Mouse (Mus musculus): ENCODE data around the gene Slc39a5. TPM values are rescaled to one million over a fixed set of nuclear protein-coding genes. Genes with fewer than 3 reads are reported as not detected.

Gene Slc39a5
- total RNA-seq (2014; fragmentation: Nextera tagmentation) (not detected in 2 replicates), total RNA-seq (2017) (not detected in 2 replicates)

DNA sequence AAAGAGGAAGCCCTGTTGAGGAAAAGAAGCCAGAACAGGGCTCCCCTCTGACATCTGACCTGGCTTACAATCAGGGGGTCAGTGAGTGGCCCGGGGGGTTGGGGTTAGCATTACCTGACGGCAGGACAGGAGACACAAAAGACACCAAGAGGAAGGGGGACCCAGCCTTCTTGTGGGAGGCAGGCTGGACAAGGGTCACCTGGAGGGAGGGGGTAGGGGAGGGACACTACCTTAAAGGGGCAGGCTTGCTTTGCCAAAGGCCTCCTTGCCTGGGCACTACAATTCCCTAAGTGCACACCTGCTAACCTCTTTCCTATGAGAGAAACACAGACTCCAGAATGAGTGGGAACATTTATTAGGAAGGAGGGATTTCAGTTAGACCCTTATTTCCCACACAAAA is at the start of gene Slc39a5:
Gene Slc39a5 (minus strand): TSS at position 174 of the 400 bp plus-strand sequence.
- ATAC-seq (replicated peaks; ENCODE audit: low FRiP score, low TSS enrichment, poor library complexity, severe bottlenecking), result no peak

GRCm38 (mm10) chr10:128445407-128445806 is 44.4 kb upstream of the Slc39a5 start:
- 0 out of 2 replicates have a peak, but pooled peaks have one; percentile 11 for ATAC-seq (replicated peaks; ENCODE audit: low FRiP score, low TSS enrichment, poor library complexity, severe bottlenecking)

- ATAC-seq (replicated peaks; ENCODE audit: low FRiP score, low TSS enrichment, poor library complexity, severe bottlenecking), result peak; percentile 40; the same call in 1 of the 2 replicates
Measured at GRCm38 (mm10) chr10:128444354-128444753, 43.3 kb upstream of the Slc39a5 start.

- ATAC-seq (replicated peaks; ENCODE audit: low FRiP score, low TSS enrichment, poor library complexity, severe bottlenecking), result no peak
Measured at GRCm38 (mm10) chr10:128442718-128443117, 41.7 kb upstream of the Slc39a5 start.

DNA sequence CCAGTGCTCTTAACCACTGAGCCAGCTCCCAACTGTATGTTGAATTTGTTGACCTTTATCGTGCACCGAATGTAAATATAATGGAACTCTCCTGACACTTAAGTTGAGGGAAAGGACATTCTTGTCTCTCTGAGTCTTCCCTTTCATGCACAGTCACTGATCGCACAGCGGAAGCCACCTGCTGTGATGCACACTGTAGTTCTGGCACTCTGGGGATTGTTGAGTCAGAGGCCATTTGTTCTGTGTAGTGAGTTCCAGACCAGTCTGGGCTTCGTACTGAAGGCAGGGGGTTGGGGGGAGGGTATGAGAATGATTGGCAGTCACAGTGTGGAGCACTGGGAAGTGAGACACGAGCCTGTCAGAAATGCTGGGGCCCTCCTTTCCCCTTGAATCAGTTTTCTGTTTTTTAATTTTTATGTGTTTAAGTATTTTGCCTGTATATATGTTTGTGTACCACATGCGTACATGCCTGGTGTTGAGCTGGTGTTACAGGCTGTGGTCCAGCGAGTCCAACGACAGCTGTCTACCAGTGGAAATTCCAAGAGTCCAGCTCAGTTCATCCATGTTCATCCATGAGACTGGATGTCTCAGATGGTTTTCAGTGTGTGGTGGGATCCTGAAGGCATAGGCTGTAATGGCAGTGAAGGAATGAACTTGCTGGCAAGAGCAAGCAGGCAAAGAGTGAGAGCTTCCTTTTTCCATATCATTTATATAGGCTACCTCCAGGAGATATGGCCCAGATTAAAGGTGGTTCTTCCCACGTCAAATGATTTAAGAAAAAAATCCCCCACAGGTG is 40.5 kb upstream of the Slc39a5 start:
- ATAC-seq (replicated peaks; ENCODE audit: low FRiP score, low TSS enrichment, poor library complexity, severe bottlenecking), result no peak

- ATAC-seq (replicated peaks; ENCODE audit: low FRiP score, low TSS enrichment, poor library complexity, severe bottlenecking), result peak; percentile 41
Measured at GRCm38 (mm10) chr10:128440407-128440806, 39.4 kb upstream of the Slc39a5 start.

DNA sequence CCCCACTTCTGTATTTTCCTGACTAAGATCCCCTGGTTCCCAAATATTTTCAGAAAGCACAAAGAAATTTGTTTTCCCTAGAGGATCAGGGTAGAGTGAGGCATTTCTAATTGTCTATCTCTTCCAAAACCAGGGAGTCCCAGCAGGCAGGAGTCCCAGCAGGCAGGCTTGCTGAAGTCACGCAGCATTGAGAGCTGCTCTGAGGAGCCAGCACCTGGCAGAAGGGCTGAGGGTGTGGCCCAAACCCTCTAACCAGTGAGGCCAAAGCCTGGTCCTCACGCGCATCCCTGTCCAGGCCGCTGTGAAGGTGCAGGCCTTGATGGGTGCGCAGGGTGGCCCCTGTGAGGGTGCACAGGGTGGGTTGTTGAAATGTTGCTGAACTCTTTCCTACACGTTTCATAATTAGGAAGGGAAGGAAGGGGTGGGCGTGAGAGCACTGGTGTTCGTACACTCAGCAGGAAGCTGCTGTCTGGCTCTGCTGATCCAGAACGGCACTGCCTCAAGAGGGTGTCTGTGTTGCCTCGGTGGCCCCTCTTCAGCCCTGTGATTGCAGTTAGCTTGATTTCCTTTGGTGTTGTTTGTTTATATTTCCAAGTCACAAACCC is 37.7 kb upstream of the Slc39a5 start:
- no peak for ATAC-seq (replicated peaks; ENCODE audit: low FRiP score, low TSS enrichment, poor library complexity, severe bottlenecking)

DNA sequence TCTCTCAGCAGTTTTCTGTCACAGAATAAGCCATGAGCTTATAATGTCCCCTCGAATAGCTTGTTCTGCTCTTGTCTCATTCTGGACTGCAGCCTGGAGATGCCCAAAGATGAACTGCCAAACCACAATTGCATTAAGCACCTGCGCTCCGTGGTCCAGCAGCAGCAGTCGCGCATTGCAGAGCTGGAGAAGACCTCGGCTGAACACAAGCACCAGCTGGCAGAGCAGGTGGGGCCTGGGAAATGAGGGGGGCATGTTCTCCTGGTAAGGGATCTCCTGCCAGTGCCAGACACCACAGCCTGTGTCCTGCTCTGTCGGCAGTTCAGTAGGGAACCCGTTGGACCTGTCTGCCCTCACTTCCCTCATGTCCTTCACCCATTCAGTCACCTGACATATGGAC is 35.3 kb upstream of the Slc39a5 start:
- ATAC-seq (replicated peaks; ENCODE audit: low FRiP score, low TSS enrichment, poor library complexity, severe bottlenecking), result no peak

DNA sequence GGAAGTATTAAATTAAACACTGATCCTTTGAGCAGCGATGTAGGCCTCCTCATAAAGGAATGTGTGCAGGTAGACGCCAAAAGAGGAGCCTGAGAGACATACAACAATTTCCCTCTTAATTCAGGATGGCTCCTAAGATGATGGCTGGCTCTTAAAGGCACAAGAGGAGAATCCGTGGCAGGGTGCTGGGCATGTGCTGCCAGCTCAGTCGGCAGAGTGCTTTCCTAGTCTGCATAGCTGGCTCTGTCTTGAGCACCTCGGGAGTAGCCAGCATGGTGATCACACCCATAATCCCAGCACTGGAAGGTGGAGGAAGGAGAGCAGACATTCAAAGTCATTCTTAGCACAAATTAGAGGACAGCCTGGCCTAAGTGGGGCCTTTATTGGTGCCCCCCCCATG is 34.8 kb upstream of the Slc39a5 start:
- no peak for ATAC-seq (replicated peaks; ENCODE audit: low FRiP score, low TSS enrichment, poor library complexity, severe bottlenecking)

GRCm38 (mm10) chr10:128435186-128435823 is 34.3 kb upstream of the Slc39a5 start:
- ATAC-seq (replicated peaks; ENCODE audit: low FRiP score, low TSS enrichment, poor library complexity, severe bottlenecking), result no peak

GRCm38 (mm10) chr10:128434681-128435080 is 33.7 kb upstream of the Slc39a5 start:
- peak; percentile 46; the same call in 1 of the 2 replicates for ATAC-seq (replicated peaks; ENCODE audit: low FRiP score, low TSS enrichment, poor library complexity, severe bottlenecking)

GRCm38 (mm10) chr10:128433417-128433816 is 32.4 kb upstream of the Slc39a5 start:
- ATAC-seq (replicated peaks; ENCODE audit: low FRiP score, low TSS enrichment, poor library complexity, severe bottlenecking), result no peak

DNA sequence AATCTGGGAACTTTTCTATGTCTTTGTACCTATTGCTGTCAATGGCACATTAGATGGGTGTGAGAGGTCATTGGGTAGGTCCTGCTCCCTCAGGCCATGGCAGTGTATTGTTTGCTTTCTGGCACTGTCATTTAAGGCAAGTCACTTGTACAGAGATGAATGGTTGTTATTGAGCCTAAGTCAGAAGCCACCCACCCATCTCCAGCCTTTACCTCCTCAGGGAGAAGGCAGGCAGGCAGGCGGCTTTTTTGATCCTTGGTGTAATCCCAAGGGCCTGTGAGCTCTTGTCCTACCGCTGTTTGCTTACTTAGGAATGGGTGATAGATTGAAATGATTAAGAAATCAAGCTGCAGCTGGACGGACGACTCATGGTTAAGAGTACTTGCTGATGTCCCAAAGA is 28.4 kb upstream of the Slc39a5 start:
- no peak for ATAC-seq (replicated peaks; ENCODE audit: low FRiP score, low TSS enrichment, poor library complexity, severe bottlenecking)

DNA sequence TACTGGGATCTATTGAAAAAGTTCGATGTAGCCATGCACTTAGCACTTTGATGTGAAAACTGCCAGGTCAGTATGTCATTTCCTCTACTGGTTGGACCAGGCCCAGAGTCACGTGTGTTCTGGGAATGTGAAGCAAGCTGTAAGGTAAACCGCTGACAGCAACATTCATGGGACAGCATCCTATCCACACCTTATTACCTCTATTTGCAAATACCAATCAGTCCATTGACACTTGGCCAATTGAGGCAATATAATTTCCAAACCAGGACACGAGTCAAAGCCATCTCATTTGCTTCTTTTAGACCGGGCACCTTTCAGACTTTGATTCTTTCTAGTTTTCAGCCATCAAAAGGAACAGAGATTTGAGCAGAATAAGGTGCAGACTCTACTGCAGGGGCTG is 28.0 kb upstream of the Slc39a5 start:
- ATAC-seq (replicated peaks; ENCODE audit: low FRiP score, low TSS enrichment, poor library complexity, severe bottlenecking), result no peak

- no peak for ATAC-seq (replicated peaks; ENCODE audit: low FRiP score, low TSS enrichment, poor library complexity, severe bottlenecking)
Measured at GRCm38 (mm10) chr10:128425260-128425659, 24.2 kb upstream of the Slc39a5 start.

DNA sequence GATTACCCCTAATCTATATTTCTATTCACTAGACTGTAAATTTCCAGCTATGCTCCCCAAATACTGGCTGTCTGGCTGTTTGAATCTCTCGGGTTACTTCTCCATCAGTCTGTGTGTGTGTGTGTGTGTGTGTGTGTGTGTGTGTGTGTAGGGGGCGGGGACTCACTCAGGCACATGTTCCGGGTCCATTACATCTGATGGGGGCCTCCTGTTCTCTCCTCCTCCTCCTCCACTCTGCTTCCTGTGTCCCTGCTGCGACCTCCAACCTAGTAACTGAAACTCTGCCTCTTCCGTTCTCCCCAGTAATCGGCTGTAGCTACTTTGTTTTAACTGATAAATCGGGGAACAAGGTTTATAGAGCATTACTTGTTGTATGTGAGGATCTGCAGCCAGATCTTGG is 23.6 kb upstream of the Slc39a5 start:
- no peak for ATAC-seq (replicated peaks; ENCODE audit: low FRiP score, low TSS enrichment, poor library complexity, severe bottlenecking)

DNA sequence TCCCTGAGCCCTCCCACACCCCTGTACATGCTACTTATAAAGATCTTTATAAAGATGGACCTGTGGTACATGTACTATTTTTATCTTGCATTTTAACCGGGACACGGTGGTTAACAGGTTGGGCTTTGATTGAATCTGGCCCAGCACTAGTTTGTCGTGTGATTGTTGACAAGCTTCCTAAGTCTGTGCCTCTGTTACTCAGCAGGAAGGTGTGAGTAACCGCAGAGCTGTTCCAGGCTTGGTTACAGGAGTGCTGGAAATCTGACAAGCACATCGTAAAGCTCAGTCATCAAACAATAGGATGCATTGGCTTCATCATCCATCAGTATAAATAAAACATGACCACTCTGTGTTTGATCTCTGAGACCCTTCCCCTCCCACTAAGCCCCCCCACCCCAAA is 21.4 kb upstream of the Slc39a5 start:
- no peak for ATAC-seq (replicated peaks; ENCODE audit: low FRiP score, low TSS enrichment, poor library complexity, severe bottlenecking)

GRCm38 (mm10) chr10:128414848-128415247 is 13.8 kb upstream of the Slc39a5 start:
- no peak for ATAC-seq (replicated peaks; ENCODE audit: low FRiP score, low TSS enrichment, poor library complexity, severe bottlenecking)

GRCm38 (mm10) chr10:128413076-128413475 is 12.0 kb upstream of the Slc39a5 start:
- no peak for ATAC-seq (replicated peaks; ENCODE audit: low FRiP score, low TSS enrichment, poor library complexity, severe bottlenecking)

- no peak for ATAC-seq (replicated peaks; ENCODE audit: low FRiP score, low TSS enrichment, poor library complexity, severe bottlenecking)
Measured at GRCm38 (mm10) chr10:128412558-128412957, 11.5 kb upstream of the Slc39a5 start.

DNA sequence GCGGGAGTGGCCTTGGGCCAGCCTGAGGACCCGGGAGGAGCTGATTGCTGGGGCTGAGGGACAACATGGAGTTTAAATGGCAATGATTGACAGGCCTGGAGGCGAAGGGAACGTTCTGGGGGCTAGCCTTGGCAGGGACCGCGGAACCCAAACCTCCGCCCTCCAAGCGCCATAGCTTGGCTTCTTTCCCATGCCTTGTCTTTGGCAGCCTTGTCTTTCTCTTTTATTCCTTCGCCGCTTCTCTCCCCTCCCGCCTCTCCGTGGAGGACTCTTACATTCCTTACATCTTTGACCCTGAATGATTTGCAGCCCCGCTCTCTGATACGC is 11.0 kb upstream of the Slc39a5 start:
- no peak for ATAC-seq (replicated peaks; ENCODE audit: low FRiP score, low TSS enrichment, poor library complexity, severe bottlenecking)

Measured in megakaryocyte-erythroid progenitor cell, adult 5-6 weeks (primary cell).